Mouse (Mus musculus) bone marrow macrophage, adult 2 months (primary cell): ENCODE measurements around the gene Supt3.

Experiments
- CTCF ChIP-seq: IDR thresholded peaks from 2 replicates; pipeline ENCODE4 v1.5.1; 2012; ENCODE audit warnings: low read depth, mild to moderate bottlenecking, low read length, moderate library complexity
- POLR2A ChIP-seq: IDR thresholded peaks from 2 replicates; pipeline ENCODE4 v1.6.1; 2012; ENCODE audit warnings: mild to moderate bottlenecking, low read depth, low read length, borderline replicate concordance

GRCm38 (mm10) chr17:44973489-44973888 lies 196.5 kb downstream of the Supt3 start:
- TF ChIP-seq CTCF (no peak), POLR2A (no peak)
